Mouse (Mus musculus) CH12.LX (cell line): ENCODE data around the gene Nf1.

Experiments
- CTCF ChIP-seq, 2 experiments: IDR thresholded peaks in 1 of 2; conservative IDR thresholded peaks in 1 of 2; 2 replicates each; pipeline ENCODE4 v1.5.1; 2011 to 2012; ENCODE audit warnings: low read depth in 2 of 2, low read length in 2 of 2, improper control_type of control experiment in 1 of 2, inconsistent platforms in 1 of 2, mild to moderate bottlenecking in 1 of 2, moderate library complexity in 1 of 2
- EP300 ChIP-seq: IDR thresholded peaks from 2 replicates; pipeline ENCODE4 v1.6.1; 2011; ENCODE audit warnings: low read length, improper control_type of control experiment
- HCFC1 ChIP-seq: IDR thresholded peaks from 2 replicates; pipeline ENCODE4 v1.6.1; 2012; ENCODE audit warnings: low read depth, mild to moderate bottlenecking, inconsistent platforms, low read length, improper control_type of control experiment
- PAX5 ChIP-seq: IDR thresholded peaks from 2 replicates; pipeline ENCODE4 v1.6.1; 2012; ENCODE audit warnings: low read length, inconsistent platforms, mixed read lengths
- POLR2A ChIP-seq: IDR thresholded peaks from 2 replicates; pipeline ENCODE4 v1.6.1; 2011; ENCODE audit warnings: low read depth, mild to moderate bottlenecking, improper control_type of control experiment, low read length
- POLR2AphosphoS2 ChIP-seq: IDR thresholded peaks from 2 replicates; pipeline ENCODE4 v1.6.1; 2011; ENCODE audit warnings: low read depth, low read length, improper control_type of control experiment
- RAD21 ChIP-seq: IDR thresholded peaks from 2 replicates; pipeline ENCODE4 v1.6.1; 2011; ENCODE audit warnings: low read depth, mild to moderate bottlenecking, low read length, improper control_type of control experiment, moderate library complexity
- RCOR1 ChIP-seq: conservative IDR thresholded peaks from 2 replicates; pipeline ENCODE4 v1.6.1; 2012; ENCODE audit warnings: low read depth, mild to moderate bottlenecking, inconsistent platforms, low read length, improper control_type of control experiment
- ZC3H11A ChIP-seq: IDR thresholded peaks from 2 replicates; pipeline ENCODE4 v1.6.1; 2012; ENCODE audit warnings: low read depth, mild to moderate bottlenecking, inconsistent platforms, low read length, improper control_type of control experiment
- ZKSCAN1 ChIP-seq: IDR thresholded peaks from 2 replicates; pipeline ENCODE4 v1.6.1; 2012; ENCODE audit warnings: low read depth, inconsistent platforms, low read length, improper control_type of control experiment, borderline replicate concordance

DNA sequence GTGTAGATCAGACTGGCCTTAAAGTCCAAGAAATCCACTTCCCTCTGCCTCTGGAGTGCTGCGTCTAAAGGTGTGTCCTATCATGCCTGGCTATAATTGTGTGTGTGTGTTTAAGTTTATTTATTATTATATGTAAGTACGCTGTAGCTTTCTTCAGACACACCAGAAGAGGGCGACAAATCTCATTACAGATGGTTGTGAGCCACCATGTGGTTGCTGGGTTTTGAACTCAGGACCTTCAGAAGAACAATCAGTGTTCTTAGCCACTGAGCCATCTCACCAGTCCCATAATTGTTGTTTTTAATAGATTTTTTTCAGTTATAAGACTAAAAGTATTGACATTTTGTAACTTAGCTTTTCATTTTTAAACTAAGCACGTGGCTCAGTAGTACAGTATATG, 95.8 kb downstream of the Nf1 start:
- TF ChIP-seq ZKSCAN1 (no peak), EP300 (no peak), RAD21 (peak; percentile 29), POLR2A (no peak), CTCF (conservative IDR thresholded peaks at IDR 0.05 in 1 of 2, IDR thresholded peaks at IDR 0.05 in 1 of 2; ENCODE audit: low read depth in 2 of 2, low read length in 2 of 2) (peak in 1 of 2 experiments; percentile 53; a peak in 2 of 4 replicates), ZC3H11A (no peak), PAX5 (no peak), HCFC1 (no peak), RCOR1 (no peak), POLR2AphosphoS2 (no peak)
